Mouse (Mus musculus) heart, postnatal 25 days (tissue): ENCODE data around the gene Uckl1. TPM values are rescaled to one million over a fixed set of nuclear protein-coding genes. Genes with fewer than 3 reads are reported as not detected.
A peak's percentile ranks its signal among the peaks of the same experiment; 100 is the strongest.

Experiments
- DNase-seq: peaks from one replicate; pipeline ENCODE4 v3.0.0; 2022; ENCODE audit warnings: low spot score
- intact Hi-C: fragments of 180-260 bp; cut with DNase I; formaldehyde crosslinking; loops from one replicate; pipeline ENCODE4 v1.15.1; 2025
- microRNA-seq: library from miRNA; unstranded; fragments of <30 nt; microRNA quantifications from one replicate; pipeline ENCODE4 v1.2.0, GENCODE M21; 2022
- total RNA-seq, 2 experiments: library from RNA; stranded (reverse); gene quantifications; 2 replicates each; pipeline ENCODE4 v1.2.3; 2021

Gene Uckl1
- total RNA-seq, 2 experiments from 2014 or later: 39.0 to 46.7 TPM

- no peak for DNase-seq
- intact Hi-C loops: no loop called here
These were observed 48.3 kb downstream of the Uckl1 start for GRCm38 (mm10) chr2:181536410-181536809.

- no peak for DNase-seq
- intact Hi-C loops: no loop called here
These were observed 52.1 kb downstream of the Uckl1 start for GRCm38 (mm10) chr2:181532589-181532988.

DNA sequence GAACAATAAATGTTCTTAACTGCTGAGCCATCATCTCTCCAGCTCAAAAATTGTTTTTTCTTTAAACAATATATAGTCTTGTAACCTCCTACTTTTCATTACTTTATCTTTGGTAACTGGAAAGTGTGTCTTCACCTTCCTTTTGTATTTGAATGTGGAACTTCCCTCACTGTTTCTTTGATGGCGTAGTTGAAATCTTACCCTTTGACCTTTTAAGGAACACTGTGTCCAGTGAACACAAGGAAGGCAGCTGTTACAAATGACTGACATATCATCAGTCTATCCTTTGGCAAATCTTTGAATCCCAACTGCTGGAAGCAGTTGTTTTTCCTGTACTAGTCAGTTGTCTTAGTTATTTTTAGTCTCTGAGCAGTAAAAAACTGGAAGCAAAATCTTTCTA lies 55.6 kb downstream of the Uckl1 start:
- intact Hi-C loops: no loop called here
- DNase-seq: no peak

DNA sequence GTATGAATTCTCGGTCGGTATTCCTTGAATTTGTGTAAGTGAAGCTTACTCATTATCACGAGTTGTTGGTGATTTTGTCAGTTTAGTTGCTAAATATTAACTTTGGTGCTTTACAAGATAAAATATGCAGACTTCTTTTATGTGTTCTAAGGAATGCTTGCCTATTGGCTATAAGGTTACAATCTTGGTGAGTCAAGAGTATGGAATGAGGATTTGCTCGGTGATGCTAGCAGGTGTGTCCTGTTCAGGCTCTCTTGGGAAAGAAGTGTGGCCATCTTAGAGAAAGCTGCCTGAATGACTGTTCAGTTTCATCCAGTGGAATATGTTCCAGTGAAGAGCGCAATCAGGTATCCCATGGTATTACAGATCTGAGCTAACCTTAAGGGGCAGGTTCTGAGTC lies 59.2 kb downstream of the Uckl1 start:
- intact Hi-C loops: no loop called here
- DNase-seq: no peak

DNA sequence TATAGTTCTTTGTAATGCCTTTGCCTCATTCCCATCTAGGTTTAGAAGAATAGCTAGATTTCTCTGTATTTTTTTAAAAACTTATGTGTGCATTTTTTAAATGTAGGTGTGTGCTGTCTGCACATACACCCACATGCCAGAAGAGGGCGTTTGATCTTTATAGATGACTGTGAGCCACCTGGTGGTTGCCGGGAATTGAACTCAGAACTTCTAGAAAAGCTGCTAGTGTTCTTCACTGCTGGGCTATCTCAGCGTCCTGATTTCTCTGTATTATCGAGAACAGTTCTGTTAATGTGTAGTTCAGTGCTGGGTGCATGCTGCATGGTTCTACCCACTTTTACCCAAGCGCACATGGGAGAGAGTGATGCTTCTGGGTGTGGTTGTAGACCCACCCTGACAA lies 61.9 kb downstream of the Uckl1 start:
- DNase-seq: no peak
- intact Hi-C loops: loop anchor here (2.0 kb wide), 1 partner anchor 46 kb away; no protein-coding TSS in a partner anchor

- DNase-seq: no peak
- intact Hi-C loops: loop anchor here (2.0 kb wide), 1 partner anchor 59 kb away; no protein-coding TSS in a partner anchor
These were observed 63.2 kb downstream of the Uckl1 start for GRCm38 (mm10) chr2:181521491-181521890.

GRCm38 (mm10) chr2:181520936-181521227 lies 63.8 kb downstream of the Uckl1 start:
- intact Hi-C loops: loop anchor here (2.0 kb wide), 1 partner anchor 60 kb away; no protein-coding TSS in a partner anchor

DNA sequence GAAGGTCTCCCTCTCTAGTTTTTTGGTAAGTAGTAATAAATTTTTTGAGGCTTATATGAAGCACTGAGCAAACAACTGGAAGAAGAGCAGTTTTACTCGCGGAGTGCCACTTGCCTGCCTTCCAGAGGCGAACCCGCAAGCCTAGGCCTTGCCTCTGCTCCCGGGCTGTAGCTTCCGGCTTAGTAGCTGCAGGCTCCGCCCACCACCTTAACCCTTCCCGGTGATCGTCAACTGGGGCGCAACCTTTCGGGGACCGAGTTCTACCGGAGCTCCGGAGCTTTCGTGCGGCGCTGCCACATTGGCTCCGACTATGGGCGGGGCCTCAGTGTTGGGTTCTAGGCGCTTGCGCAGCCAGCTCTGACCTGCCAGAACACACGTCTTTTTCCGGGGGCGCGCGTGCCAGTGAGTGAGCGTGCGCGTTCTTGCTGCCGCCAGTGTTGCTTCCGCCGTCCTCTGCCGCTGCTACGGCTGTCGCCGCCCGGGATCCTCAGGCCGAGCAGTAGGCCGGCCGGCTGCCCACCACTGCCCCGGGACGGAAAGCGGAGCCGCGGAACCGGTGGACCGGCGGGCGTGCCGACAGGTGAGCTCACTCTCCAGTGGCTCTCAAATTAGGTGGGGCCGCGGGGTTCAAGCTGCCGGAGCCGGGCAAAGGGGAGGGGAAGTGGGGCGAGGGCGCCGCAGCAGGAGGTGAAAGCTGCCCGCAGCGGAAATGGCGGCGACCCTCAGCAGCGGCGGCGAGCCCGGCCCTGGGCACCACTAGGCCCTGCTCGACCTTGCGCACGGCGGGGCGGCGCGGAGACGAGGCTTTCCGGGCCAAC lies 64.4 kb downstream of the Uckl1 start, which contains the start of gene Dnajc5:
Gene Dnajc5, plus strand, starts transcription at position 368 of the 818 bp plus-strand sequence.
- intact Hi-C loops: loop anchor here (2.0 kb wide), 1 partner anchor 60 kb away; no protein-coding TSS in a partner anchor
- DNase-seq: peak; percentile 98

More at GRCm38 (mm10) chr2:181520936-181521227, 63.8 kb downstream of the Uckl1 start:
- DNase-seq: no peak

DNA sequence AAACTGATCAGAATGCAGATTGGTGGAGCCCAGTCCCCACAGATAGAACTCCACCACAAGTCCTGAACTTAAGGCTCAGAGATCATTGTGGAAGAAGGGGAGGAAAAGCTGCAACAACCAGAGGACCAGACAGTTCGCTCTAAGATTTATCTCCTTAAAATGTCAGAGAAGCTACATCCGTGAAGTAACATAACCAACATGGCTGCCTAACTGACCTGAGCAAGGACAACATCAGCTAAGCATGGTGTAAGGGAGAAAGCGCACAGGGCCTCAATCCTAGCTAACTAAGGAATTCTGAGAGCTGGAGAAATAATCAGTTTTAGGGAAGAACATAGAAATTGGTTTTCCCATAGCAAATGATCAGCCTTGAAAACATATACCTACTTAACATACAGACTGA lies 65.5 kb downstream of the Uckl1 start:
- DNase-seq: no peak
- intact Hi-C loops: loop anchor here (2.0 kb wide), 1 partner anchor 20 kb away; no protein-coding TSS in a partner anchor

Small RNA genes within 50 kb of the gene (microRNA-seq; reads per million reads assigned to microRNA genes)
- gene Mir7006: not detected

Other genes starting within 250 kb of the Uckl1 start
- 10 to 100 TPM; 18.3 to 21.2 TPM for gene Zgpat, start 220.0 kb downstream of the Uckl1 start, total RNA-seq
- gene Arfrp1, start 219.5 kb downstream of the Uckl1 start, total RNA-seq: 10 to 100 TPM; 54.3 to 54.9 TPM
- 1 to 10 TPM; 7.0 to 7.4 TPM for gene Lime1, start 204.8 kb downstream of the Uckl1 start, total RNA-seq
- 10 to 100 TPM; 10.1 to 14.2 TPM for gene Zbtb46, start 125.5 kb downstream of the Uckl1 start, total RNA-seq
- not detected for gene Abhd16b, start 91.7 kb downstream of the Uckl1 start, total RNA-seq
- gene Tpd52l2, start 87.8 kb downstream of the Uckl1 start, total RNA-seq: 10 to 100 TPM; 59.7 to 66.0 TPM
- gene Dnajc5, start 64.4 kb downstream of the Uckl1 start, total RNA-seq: 10 to 100 TPM; 65.4 to 67.8 TPM
- 10 to 100 TPM; 29.2 to 32.7 TPM for gene Prpf6, start 7.0 kb upstream of the Uckl1 start, total RNA-seq
- 10 to 100 TPM; 18.3 to 18.7 TPM for gene Zfp512b, start 7.9 kb upstream of the Uckl1 start, total RNA-seq
- 1 to 10 TPM; 1.2 to 1.4 TPM for gene Samd10, start 14.3 kb upstream of the Uckl1 start, total RNA-seq
- not detected for gene Gm29797, start 72.1 kb upstream of the Uckl1 start, total RNA-seq
- 10 to 100 TPM; 40.2 to 56.9 TPM for gene Sox18, start 86.7 kb upstream of the Uckl1 start, total RNA-seq
- 1 to 10 TPM; 5.8 to 6.4 TPM for gene Tcea2, start 95.4 kb upstream of the Uckl1 start, total RNA-seq
- 1 to 10 TPM; 5.8 to 7.7 TPM for gene Rgs19, start 109.1 kb upstream of the Uckl1 start, total RNA-seq
- gene Lkaaear1, start 113.5 kb upstream of the Uckl1 start, total RNA-seq: not detected
- gene Oprl1, start 130.1 kb upstream of the Uckl1 start, total RNA-seq: not detected
- not detected for gene Myt1, start 178.4 kb upstream of the Uckl1 start, total RNA-seq